Mouse (Mus musculus): ENCODE results near the gene Cobll1. TPM values are rescaled to one million over a fixed set of nuclear protein-coding genes. Genes with fewer than 3 reads are reported as not detected.
A peak's percentile ranks its signal among the peaks of the same experiment; 100 is the strongest.

The Cobll1 gene
- polyA plus RNA-seq, 1 experiment from 2014 or later, result 21.7 TPM

DNA sequence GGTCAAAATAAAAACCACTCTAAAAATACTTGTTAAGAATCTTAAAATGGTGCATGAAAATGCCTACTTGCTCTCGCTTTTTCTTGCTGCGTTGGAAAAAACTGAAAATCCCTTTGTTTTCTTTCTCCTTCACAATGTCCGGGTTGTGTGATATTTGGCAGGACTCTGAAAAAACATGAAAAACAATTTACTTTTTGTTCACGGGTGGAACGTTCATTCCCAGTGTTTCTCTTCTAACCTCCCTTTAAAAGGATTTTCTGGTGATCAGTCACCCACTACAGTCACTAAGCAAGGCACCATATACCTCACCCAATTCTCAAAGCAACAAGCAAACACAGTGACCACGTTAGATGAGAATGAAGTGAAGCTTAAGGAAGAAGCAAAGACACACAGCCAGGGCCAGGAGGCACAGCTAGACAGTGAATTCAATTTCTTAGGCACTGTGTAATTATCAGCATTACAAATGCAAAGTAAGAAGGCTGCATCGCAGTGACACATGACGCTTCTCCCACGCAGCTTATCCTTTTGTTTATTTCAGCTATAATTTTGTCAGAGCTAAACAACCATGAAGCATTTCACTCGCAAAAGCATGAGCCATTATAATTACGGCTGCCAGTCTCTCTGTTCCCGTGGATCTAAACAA lies 112.9 kb downstream of the Cobll1 start:
- H3K4me1 ChIP-seq, result no peaks in the 10 kb centered on the region
- ATAC-seq (replicated peaks; ENCODE audit: low FRiP score), result no peak
- H3K9ac ChIP-seq, result no peak overlapping the region
- no peaks in the 10 kb centered on the region for H3K9me3 ChIP-seq (replicated peaks)
- 74% methylated on average over 12 of the region's 12 CpGs for WGBS
- H3K4me2 ChIP-seq, result no peak overlapping the region
- no peaks in the 10 kb centered on the region for H3K27me3 ChIP-seq
- peaks cover 13% of the 10 kb centered on the region for H3K36me3 ChIP-seq
- H3K27ac ChIP-seq, result no peak overlapping the region
- H3K4me3 ChIP-seq (replicated peaks), result no peak overlapping the region

DNA sequence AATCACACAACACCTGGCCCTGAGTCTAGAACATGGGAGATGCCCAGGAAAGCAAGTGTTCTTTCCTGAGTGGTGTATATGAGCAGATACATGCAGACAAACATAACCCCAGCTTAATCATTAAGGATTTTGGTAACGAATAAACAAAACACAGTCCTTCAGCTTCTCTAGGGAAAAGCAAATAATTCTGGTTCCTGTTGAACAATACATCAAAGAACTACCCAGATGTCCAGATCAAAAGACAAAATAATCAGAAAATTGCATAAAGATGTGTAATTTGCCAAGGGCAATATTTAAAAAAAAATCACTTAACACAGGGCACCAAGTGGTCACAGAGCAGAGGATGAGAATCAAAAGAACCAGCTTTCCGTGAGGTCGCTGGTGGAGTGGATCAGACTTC lies 115.5 kb downstream of the Cobll1 start:
- H3K27ac ChIP-seq, result no peak overlapping the region
- H3K4me3 ChIP-seq (replicated peaks), result no peak overlapping the region
- ATAC-seq (replicated peaks; ENCODE audit: low FRiP score), result no peak
- H3K36me3 ChIP-seq, result peaks cover 9% of the 10 kb centered on the region; the same call in 1 of the 2 replicates
- H3K9me3 ChIP-seq (replicated peaks), result no peaks in the 10 kb centered on the region
- no peaks in the 10 kb centered on the region for H3K27me3 ChIP-seq
- H3K4me1 ChIP-seq, result peaks cover 10% of the 10 kb centered on the region
- H3K4me2 ChIP-seq, result no peak overlapping the region
- no peak overlapping the region for H3K9ac ChIP-seq
- 77% methylated on average over 3 of the region's 3 CpGs for WGBS

DNA sequence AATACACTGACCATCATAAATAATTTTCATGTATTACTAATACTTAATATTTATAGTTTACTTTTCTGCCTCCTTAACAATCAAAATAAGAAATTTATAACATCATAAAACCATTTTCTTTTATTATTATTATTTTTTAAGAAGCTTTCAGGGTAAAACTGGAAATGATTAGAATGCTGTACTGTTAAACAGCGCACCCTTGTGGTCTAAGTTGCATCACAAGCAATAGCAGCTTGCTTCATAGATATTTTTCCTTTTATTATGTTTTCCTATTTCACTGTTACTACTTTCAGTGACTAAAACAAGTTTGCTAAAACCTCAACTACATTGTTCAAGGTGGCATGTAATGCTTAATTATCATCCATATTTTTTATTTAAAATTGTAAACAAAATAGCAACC lies 117.8 kb downstream of the Cobll1 start:
- peaks cover 9% of the 10 kb centered on the region; the same call in 1 of the 2 replicates for H3K36me3 ChIP-seq
- H3K9ac ChIP-seq, result no peak overlapping the region
- 2% methylated on average over 1 of the region's 1 CpGs for WGBS
- no peak for ATAC-seq (replicated peaks; ENCODE audit: low FRiP score)
- no peaks in the 10 kb centered on the region for H3K9me3 ChIP-seq (replicated peaks)
- no peaks in the 10 kb centered on the region for H3K27me3 ChIP-seq
- H3K4me3 ChIP-seq (replicated peaks), result no peak overlapping the region
- no peak overlapping the region for H3K27ac ChIP-seq
- H3K4me2 ChIP-seq, result no peak overlapping the region
- H3K4me1 ChIP-seq, result peaks cover 10% of the 10 kb centered on the region

DNA sequence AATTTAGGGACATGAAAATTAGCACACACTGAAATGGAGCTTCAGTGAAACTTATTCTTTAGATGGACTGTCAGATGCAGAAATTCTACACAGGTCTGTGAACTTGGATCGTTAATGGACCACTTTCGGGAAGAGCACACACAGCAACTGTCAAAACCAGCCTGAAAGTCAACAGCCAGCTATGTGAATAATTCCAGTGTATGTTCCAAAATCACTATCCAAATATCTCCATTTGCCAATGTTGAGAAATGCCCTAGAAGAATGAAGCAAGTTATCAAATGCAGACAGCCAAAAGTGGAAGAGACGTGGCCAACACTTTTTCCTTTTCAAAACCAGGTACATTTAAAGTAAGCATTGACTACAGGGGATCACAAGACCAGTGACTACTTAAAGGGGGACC lies 118.2 kb downstream of the Cobll1 start:
- WGBS, result 78% methylated on average over 3 of the region's 3 CpGs
- Histone ChIP-seq H3K4me2 (no peak overlapping the region), H3K27me3 (no peaks in the 10 kb centered on the region), H3K9me3 (replicated peaks) (no peaks in the 10 kb centered on the region), H3K9ac (no peak overlapping the region), H3K4me3 (replicated peaks) (no peak overlapping the region), H3K36me3 (peaks cover 9% of the 10 kb centered on the region; the same call in 1 of the 2 replicates), H3K27ac (no peak overlapping the region), H3K4me1 (peaks cover 10% of the 10 kb centered on the region)
- ATAC-seq (replicated peaks; ENCODE audit: low FRiP score), result no peak

DNA sequence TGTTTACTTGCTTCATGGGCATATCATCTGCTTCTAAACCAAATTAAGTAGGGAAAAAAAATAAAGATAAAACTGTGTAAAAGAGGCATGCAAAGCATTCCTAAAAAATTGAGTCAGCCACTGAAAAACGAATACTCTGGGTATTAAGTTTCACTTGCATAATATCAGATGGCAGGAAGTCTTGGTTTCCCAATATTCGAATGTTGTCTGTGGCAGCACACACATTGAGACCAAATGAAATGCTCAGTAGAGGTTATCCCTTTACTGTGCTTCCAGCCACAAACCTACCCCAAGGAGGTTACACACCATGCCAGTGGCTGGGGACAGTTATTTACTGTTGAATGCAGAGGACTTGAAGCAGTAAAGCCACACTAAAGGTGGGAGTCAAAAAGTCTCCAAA lies 119.1 kb downstream of the Cobll1 start:
- H3K27ac ChIP-seq, result 0 out of 2 replicates have a peak overlapping the region, but pooled peaks have one; percentile 13
- no peaks in the 10 kb centered on the region for H3K27me3 ChIP-seq
- H3K9ac ChIP-seq, result no peak overlapping the region
- WGBS, result 35% methylated on average over 2 of the region's 2 CpGs
- H3K36me3 ChIP-seq, result 0 out of 2 replicates have a peak, but pooled peaks cover 1% of the 10 kb centered on the region
- H3K4me2 ChIP-seq, result no peak overlapping the region
- peaks cover 10% of the 10 kb centered on the region for H3K4me1 ChIP-seq
- no peak overlapping the region for H3K4me3 ChIP-seq (replicated peaks)
- no peak for ATAC-seq (replicated peaks; ENCODE audit: low FRiP score)
- H3K9me3 ChIP-seq (replicated peaks), result no peaks in the 10 kb centered on the region

DNA sequence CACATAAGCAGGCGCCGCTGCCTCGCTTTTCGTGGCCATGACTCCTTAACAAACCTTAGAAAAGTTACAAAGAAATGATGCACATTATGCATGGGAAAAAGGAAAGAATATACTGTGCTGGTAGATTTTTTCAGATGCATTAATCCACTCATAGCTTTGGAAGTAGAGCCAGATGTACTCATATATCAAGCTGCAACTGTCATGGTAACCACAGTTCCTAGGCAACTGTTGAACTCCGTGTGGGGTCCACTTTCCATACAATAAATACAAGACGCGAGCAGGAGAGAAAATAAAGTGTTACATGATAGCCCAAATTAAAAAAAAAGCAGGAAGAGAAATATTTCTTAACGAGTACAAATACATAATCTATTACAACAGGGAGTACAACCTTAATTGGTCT lies 119.5 kb downstream of the Cobll1 start:
- WGBS, result 54% methylated on average over 8 of the region's 8 CpGs
- Histone ChIP-seq H3K27me3 (no peaks in the 10 kb centered on the region), H3K27ac (no peak overlapping the region), H3K4me1 (peaks cover 10% of the 10 kb centered on the region), H3K4me3 (replicated peaks) (no peak overlapping the region), H3K9me3 (replicated peaks) (no peaks in the 10 kb centered on the region), H3K9ac (no peak overlapping the region), H3K4me2 (no peak overlapping the region), H3K36me3 (no peaks in the 10 kb centered on the region)
- ATAC-seq (replicated peaks; ENCODE audit: low FRiP score), result no peak

DNA sequence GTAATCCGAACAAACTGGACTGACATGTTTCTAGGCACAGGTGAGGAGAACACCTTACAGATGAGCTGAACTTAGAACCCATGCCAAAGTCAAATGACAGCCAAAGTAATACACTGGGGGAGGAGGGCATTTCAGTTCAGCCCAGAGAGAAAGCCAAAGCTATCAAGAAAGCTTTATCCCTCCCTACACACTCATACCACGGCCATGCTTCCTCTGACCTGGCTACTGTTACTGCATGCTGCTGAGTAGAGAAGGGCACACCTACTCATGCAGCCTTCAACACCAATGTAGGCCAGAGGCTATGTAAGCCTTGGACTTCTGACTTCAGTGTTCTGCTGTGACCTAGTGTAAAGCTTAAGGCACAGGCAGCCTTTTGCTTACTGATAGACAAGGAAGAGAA lies 120.1 kb downstream of the Cobll1 start:
- Histone ChIP-seq H3K27me3 (no peaks in the 10 kb centered on the region), H3K4me2 (no peak overlapping the region), H3K36me3 (no peaks in the 10 kb centered on the region), H3K4me1 (peaks cover 10% of the 10 kb centered on the region), H3K4me3 (replicated peaks) (no peak overlapping the region), H3K27ac (no peak overlapping the region), H3K9ac (no peak overlapping the region), H3K9me3 (replicated peaks) (no peaks in the 10 kb centered on the region)
- WGBS, result 78% methylated on average over 2 of the region's 2 CpGs
- ATAC-seq (replicated peaks; ENCODE audit: low FRiP score), result no peak

DNA sequence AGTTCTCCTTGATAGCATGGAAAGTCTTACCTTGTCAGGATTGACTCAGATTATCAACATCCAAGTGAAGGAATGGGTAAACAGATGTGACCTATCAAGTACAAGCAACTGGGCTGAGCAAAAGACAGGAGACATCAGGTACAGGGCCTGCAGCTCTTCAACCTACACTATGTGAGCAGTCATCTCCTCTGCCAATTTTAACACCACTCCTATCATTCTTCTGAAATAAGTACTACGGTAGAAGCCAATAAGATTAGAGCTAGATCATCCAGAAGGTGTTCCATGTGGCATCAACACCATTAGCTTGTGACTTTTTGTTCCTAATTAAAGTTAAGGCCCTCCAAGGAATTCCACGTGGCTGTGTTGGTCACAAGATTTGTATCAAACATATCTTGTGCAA lies 121.3 kb downstream of the Cobll1 start:
- no peak overlapping the region for H3K9ac ChIP-seq
- WGBS, result 89% methylated on average over 2 of the region's 2 CpGs
- no peak for ATAC-seq (replicated peaks; ENCODE audit: low FRiP score)

DNA sequence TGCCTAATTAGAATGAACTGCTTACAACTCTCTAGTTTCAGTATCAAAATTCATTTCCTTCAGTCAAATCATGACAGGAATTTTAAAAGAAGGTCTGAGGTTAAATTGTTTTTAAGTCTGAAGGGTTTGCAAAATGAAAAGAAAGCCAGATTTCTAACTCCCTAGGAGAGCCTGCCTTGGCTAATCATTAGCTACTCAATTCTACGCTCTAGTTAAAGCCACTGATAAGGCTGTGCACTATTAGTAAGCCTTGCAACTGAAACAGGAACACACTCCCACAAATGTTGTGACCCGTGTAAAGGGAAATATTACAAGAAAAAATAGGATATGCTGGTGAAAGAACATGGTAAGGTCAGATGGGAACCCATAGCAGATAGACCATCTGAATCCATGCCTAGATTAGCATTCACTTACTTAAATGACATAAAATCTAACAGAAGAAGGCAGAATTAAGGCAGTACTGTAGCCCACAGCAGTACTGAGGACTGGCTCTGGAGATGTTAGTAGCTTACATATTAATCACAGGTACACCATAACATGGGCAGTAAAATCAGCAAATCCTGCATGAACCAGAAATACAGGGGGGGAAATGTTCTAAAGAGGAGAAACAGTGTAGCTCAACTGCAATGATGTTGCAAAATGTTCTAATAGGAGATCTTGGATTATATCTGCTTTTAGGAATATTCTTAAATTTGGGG lies 122.6 kb downstream of the Cobll1 start:
- Histone ChIP-seq H3K4me2 (peak overlapping the region; percentile 15; the same call in 1 of the 2 replicates), H3K4me1 (peaks cover 10% of the 10 kb centered on the region), H3K27me3 (no peaks in the 10 kb centered on the region), H3K9me3 (replicated peaks) (no peaks in the 10 kb centered on the region), H3K9ac (no peak overlapping the region), H3K36me3 (no peaks in the 10 kb centered on the region), H3K4me3 (replicated peaks) (no peak overlapping the region), H3K27ac (peak overlapping the region; percentile 88)
- ATAC-seq (replicated peaks; ENCODE audit: low FRiP score), result peak; percentile 95
- WGBS, result 62% methylated on average over 2 of the region's 2 CpGs

More for the DNA sequence above, 121.3 kb downstream of the Cobll1 start:
- no peak overlapping the region for H3K4me3 ChIP-seq (replicated peaks)
- H3K4me1 ChIP-seq, result peaks cover 10% of the 10 kb centered on the region
- H3K36me3 ChIP-seq, result no peaks in the 10 kb centered on the region
- H3K4me2 ChIP-seq, result no peak overlapping the region
- H3K9me3 ChIP-seq (replicated peaks), result no peaks in the 10 kb centered on the region
- H3K27me3 ChIP-seq, result no peaks in the 10 kb centered on the region
- no peak overlapping the region for H3K27ac ChIP-seq

DNA sequence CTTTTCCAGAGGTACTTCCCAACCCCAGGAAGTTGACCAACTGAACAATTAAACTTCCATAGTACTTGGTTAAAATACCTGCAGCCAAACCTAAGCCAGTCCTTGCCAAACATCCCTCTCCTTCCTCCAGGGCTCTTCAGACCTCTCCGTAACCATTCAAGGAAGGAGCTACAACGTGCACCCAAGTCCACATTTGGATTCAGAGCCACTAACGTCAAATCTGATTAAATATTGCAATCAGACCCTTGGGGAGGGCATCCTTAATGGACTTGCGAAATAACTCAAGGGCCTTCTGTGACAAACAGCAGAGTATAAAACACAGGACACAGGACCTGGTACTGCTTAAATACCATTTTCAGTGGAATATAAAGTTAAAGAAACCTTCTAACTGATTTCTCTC lies 126.0 kb downstream of the Cobll1 start:
- H3K27me3 ChIP-seq, result no peaks in the 10 kb centered on the region
- no peak overlapping the region for H3K27ac ChIP-seq
- H3K36me3 ChIP-seq, result no peaks in the 10 kb centered on the region
- H3K9ac ChIP-seq, result no peak overlapping the region
- 74% methylated on average over 4 of the region's 4 CpGs for WGBS
- no peak overlapping the region for H3K4me2 ChIP-seq
- no peak overlapping the region for H3K4me3 ChIP-seq (replicated peaks)
- H3K9me3 ChIP-seq (replicated peaks), result no peaks in the 10 kb centered on the region
- ATAC-seq (replicated peaks; ENCODE audit: low FRiP score), result no peak
- H3K4me1 ChIP-seq, result no peaks in the 10 kb centered on the region

DNA sequence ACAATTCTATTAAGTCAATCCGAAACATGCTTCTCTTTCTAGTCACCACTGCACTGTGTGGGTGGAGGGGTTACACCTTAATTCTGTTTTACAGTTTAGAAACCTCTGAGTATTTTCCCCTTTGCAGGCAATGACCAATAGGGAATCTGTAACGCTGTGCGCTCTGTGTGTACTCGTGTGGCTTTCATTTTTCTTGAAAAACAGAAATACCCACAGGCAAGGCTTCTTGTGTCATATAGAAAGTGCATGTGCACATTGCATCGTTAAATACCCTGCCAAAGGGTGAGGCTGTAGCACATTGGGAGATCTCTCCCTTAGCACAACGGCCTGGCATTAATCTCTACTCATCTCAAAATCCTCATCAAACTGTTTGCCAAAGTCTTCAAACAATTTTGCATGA lies 134.6 kb downstream of the Cobll1 start:
- ATAC-seq (replicated peaks; ENCODE audit: low FRiP score), result no peak
- 90% methylated on average over 6 of the region's 6 CpGs for WGBS

DNA sequence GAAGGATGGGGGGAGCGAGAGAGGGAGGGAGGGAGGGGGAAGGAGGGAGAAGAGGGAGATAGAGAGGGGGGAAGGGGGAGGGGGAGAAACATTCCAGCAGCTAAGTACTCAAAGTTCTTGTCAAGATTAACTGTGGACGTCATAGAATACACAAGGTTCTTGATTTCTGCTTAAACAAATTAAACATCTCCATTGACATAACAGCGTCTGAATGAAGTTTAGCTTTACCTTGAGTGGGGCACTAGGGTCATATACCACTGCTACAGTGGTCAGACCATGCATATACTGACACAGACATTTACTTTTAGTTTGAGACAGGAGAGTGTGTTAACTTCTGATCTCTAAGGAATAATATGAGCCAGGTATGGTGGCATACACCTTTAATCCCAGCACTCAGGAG lies 135.4 kb downstream of the Cobll1 start:
- H3K36me3 ChIP-seq, result peaks cover 26% of the 10 kb centered on the region
- no peaks in the 10 kb centered on the region for H3K4me1 ChIP-seq
- no peaks in the 10 kb centered on the region for H3K9me3 ChIP-seq (replicated peaks)
- ATAC-seq (replicated peaks; ENCODE audit: low FRiP score), result no peak
- no peak overlapping the region for H3K4me2 ChIP-seq
- no peak overlapping the region for H3K4me3 ChIP-seq (replicated peaks)
- H3K9ac ChIP-seq, result no peak overlapping the region
- H3K27ac ChIP-seq, result no peak overlapping the region
- no peaks in the 10 kb centered on the region for H3K27me3 ChIP-seq
- WGBS, result 68% methylated on average over 3 of the region's 3 CpGs

More for the DNA sequence above, 134.6 kb downstream of the Cobll1 start:
- Histone ChIP-seq H3K4me3 (replicated peaks) (no peak overlapping the region), H3K4me2 (no peak overlapping the region), H3K27me3 (no peaks in the 10 kb centered on the region), H3K4me1 (no peaks in the 10 kb centered on the region), H3K9ac (no peak overlapping the region), H3K36me3 (peaks cover 22% of the 10 kb centered on the region), H3K9me3 (replicated peaks) (no peaks in the 10 kb centered on the region), H3K27ac (no peak overlapping the region)

Data from kidney, embryonic 15.5 days (tissue).